Mouse (Mus musculus) small intestine, adult 2 months (tissue): Measurements from ENCODE around the gene Pkp4. TPM values are rescaled to one million over a fixed set of nuclear protein-coding genes. Genes with fewer than 3 reads are reported as not detected.

Source experiments
- H3K27ac ChIP-seq: fragments of 200-500 bp; 2 replicates; pipeline ENCODE4 v1.5.1; 2012; ENCODE audit warnings: low read depth, low read length, control low read depth, inconsistent platforms; ENCODE audit not compliant: insufficient read depth
- H3K27me3 ChIP-seq: fragments of 200-500 bp; 2 replicates; pipeline ENCODE4 v1.6.1; 2012; ENCODE audit warnings: mild to moderate bottlenecking, moderate library complexity, low read length, inconsistent platforms; ENCODE audit not compliant: control insufficient read depth, insufficient read depth
- H3K36me3 ChIP-seq: fragments of 200-500 bp; 2 replicates; pipeline ENCODE4 v1.6.1; 2012; ENCODE audit warnings: mild to moderate bottlenecking, low read length, control low read depth, inconsistent platforms; ENCODE audit not compliant: control insufficient read depth, insufficient read depth
- H3K4me1 ChIP-seq: fragments of 200-500 bp; 2 replicates; pipeline ENCODE4 v1.6.1; 2012; ENCODE audit warnings: low read length, inconsistent platforms, mixed read lengths; ENCODE audit not compliant: control insufficient read depth, insufficient read depth, insufficient read length
- H3K4me3 ChIP-seq: fragments of 200-500 bp; 2 replicates; pipeline ENCODE4 v1.5.1; 2012; ENCODE audit warnings: low read depth, mild to moderate bottlenecking, control low read depth, inconsistent platforms, low read length, moderate library complexity
- CTCF ChIP-seq: fragments of 200-500 bp; IDR thresholded peaks from 2 replicates; pipeline ENCODE4 v1.5.1; 2012; ENCODE audit warnings: low read depth, mild to moderate bottlenecking, control low read depth, inconsistent platforms, low read length, moderate library complexity, mixed read lengths; ENCODE audit not compliant: insufficient replicate concordance, insufficient read length; ENCODE audit errors: extremely low read depth
- POLR2A ChIP-seq: fragments of 200-500 bp; IDR thresholded peaks from 2 replicates; pipeline ENCODE4 v1.6.1; 2012; ENCODE audit warnings: low read depth, mild to moderate bottlenecking, control low read depth, inconsistent platforms, low read length, moderate library complexity
- WGBS: fragments of 180-500 bp; shearing (Covaris S2); methylation state at CpG from one replicate; pipeline ENCODE4 v1.1.7; 2018; 5-methylcytosine and 5-hydroxymethylcytosine counted together
- polyA plus RNA-seq: library from polyadenylated mRNA; depleted of rRNA; stranded (reverse); fragments of >200 nt; gene quantifications from 2 replicates; pipeline ENCODE4 v1.2.3, GENCODE M21; 2012

Pkp4 gene
- polyA plus RNA-seq, 1 experiment: 77.4 TPM

DNA sequence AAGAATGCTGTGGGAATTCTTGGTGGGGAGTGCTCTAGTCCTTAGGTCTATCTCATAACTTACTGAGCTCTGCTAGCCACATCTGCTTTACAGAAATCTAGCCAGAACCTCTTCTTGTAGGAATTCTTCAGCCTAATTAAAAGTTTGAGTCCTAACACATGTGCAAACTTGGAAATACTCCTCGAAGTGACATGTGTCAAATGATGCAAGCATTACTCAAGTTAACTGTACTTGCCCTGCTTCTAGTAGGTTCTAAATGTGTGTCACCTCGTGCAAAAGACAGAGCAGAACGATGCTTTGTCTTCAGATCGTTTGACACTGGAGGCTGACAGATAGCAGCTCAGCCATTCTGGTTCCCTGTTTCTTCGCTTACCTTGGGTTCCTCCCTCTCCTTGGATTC, 32.5 kb downstream of the Pkp4 start:
- Histone ChIP-seq H3K36me3 (no peaks in the 10 kb centered on the region), H3K27me3 (no peaks in the 10 kb centered on the region), H3K4me3 (no peak overlapping the region), H3K27ac (no peak overlapping the region), H3K4me1 (peaks cover 3% of the 10 kb centered on the region; the same call in 1 of the 2 replicates)
- 69% methylated on average over 5 of the region's 5 CpGs for WGBS
- TF ChIP-seq CTCF (no peak), POLR2A (no peak)

DNA sequence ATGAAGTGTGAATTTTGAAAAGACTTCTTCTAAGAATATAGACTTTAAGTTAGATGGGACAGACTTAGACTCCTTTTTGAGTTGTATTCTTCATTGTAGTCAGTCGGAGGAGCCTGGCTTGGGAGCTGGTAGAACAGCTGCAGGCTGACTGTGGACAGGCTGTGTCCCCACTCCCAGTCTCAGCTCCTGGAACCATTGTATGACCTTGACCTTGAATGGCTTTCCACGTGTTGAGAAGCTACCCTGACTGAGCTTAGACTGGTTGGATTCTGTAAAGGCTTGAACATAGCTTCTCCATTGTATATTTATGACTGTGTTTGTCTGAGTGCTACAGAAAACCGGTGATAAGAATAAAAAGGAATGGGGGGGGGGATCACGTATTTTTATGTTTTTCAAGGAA, 36.5 kb downstream of the Pkp4 start:
- TF ChIP-seq POLR2A (no peak), CTCF (no peak)
- no peak overlapping the region for H3K27ac ChIP-seq
- 75% methylated on average over 4 of the region's 4 CpGs for WGBS
- H3K4me3 ChIP-seq: no peak overlapping the region
- H3K27me3 ChIP-seq: no peaks in the 10 kb centered on the region
- no peaks in the 10 kb centered on the region for H3K36me3 ChIP-seq
- no peaks in the 10 kb centered on the region for H3K4me1 ChIP-seq

- TF ChIP-seq POLR2A (no peak), CTCF (no peak)
- Histone ChIP-seq H3K36me3 (no peaks in the 10 kb centered on the region), H3K4me3 (no peak overlapping the region), H3K27me3 (no peaks in the 10 kb centered on the region), H3K4me1 (no peaks in the 10 kb centered on the region), H3K27ac (no peak overlapping the region)
- 91% methylated on average over 5 of the region's 5 CpGs for WGBS
These were observed 38.9 kb downstream of the Pkp4 start for GRCm38 (mm10) chr2:59199476-59199976.

DNA sequence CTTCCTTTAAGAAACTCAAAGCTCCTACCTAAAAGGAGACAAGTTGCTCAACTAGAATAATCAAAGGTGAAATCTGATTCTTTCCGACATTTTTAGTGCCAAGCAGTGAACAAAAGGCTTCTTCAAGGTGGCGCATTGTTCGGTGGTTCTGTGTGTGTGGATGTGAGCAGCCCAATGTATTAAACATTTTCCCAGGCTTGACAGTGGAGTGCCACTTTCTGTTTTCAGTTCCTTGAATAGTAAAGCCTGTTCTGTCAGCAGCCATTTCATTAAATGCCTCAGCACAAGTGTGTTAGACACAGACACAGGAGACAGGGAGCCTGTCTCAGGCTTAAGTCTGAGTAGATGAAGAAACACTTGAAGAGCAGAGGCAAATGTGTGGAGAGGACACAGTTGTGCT, 39.9 kb downstream of the Pkp4 start:
- 91% methylated on average over 3 of the region's 3 CpGs for WGBS
- H3K4me1 ChIP-seq: no peaks in the 10 kb centered on the region

DNA sequence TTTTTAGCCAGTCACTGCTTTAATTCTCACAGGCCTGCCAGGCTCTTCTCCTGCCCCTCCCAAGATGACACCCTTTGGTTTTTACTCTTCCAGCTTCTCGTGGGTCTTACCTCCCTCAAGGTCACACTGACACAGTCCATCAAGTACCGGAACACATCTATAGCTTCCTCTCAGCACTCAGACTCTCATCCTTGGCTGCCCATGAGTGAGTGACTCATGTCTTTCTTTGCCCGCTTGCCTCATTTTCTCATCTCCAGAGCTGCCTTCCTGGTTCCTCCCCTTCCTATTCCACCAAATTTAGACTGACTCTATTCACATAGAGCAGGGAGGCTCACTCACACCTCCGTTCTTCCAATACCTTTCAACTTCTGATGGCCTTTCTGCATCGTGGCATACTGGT, 42.3 kb downstream of the Pkp4 start:
- TF ChIP-seq POLR2A: no peak
- no peak for TF ChIP-seq CTCF
- H3K36me3 ChIP-seq: no peaks in the 10 kb centered on the region
- no peak overlapping the region for H3K27ac ChIP-seq
- H3K27me3 ChIP-seq: no peaks in the 10 kb centered on the region
- no peak overlapping the region for H3K4me3 ChIP-seq
- 69% methylated on average over 5 of the region's 5 CpGs for WGBS
- H3K4me1 ChIP-seq: peaks cover 6% of the 10 kb centered on the region

More for the DNA sequence above, 39.9 kb downstream of the Pkp4 start:
- Histone ChIP-seq H3K27ac (no peak overlapping the region), H3K36me3 (no peaks in the 10 kb centered on the region), H3K27me3 (no peaks in the 10 kb centered on the region), H3K4me3 (no peak overlapping the region)
- no peak for TF ChIP-seq CTCF
- no peak for TF ChIP-seq POLR2A

GRCm38 (mm10) chr2:59203627-59204425, 43.2 kb downstream of the Pkp4 start:
- H3K36me3 ChIP-seq: no peaks in the 10 kb centered on the region
- H3K27ac ChIP-seq: no peak overlapping the region
- no peaks in the 10 kb centered on the region for H3K27me3 ChIP-seq
- no peak for TF ChIP-seq POLR2A
- no peak for TF ChIP-seq CTCF
- no peak overlapping the region for H3K4me3 ChIP-seq
- WGBS: 67% methylated on average over 3 of the region's 3 CpGs
- peaks cover 6% of the 10 kb centered on the region for H3K4me1 ChIP-seq

GRCm38 (mm10) chr2:59205092-59205491, 44.4 kb downstream of the Pkp4 start:
- 95% methylated on average over 9 of the region's 9 CpGs for WGBS
- peaks cover 6% of the 10 kb centered on the region for H3K4me1 ChIP-seq
- no peaks in the 10 kb centered on the region for H3K36me3 ChIP-seq
- H3K27ac ChIP-seq: no peak overlapping the region
- H3K27me3 ChIP-seq: no peaks in the 10 kb centered on the region
- no peak overlapping the region for H3K4me3 ChIP-seq
- no peak for TF ChIP-seq POLR2A
- no peak for TF ChIP-seq CTCF

GRCm38 (mm10) chr2:59206190-59206589, 45.5 kb downstream of the Pkp4 start:
- Histone ChIP-seq H3K36me3 (no peaks in the 10 kb centered on the region), H3K4me3 (no peak overlapping the region), H3K4me1 (peaks cover 11% of the 10 kb centered on the region), H3K27ac (no peak overlapping the region), H3K27me3 (no peaks in the 10 kb centered on the region)
- TF ChIP-seq POLR2A: no peak
- TF ChIP-seq CTCF: no peak
- WGBS: 76% methylated on average over 2 of the region's 2 CpGs
